Mouse (Mus musculus) cerebellum, adult 2 months (tissue): ENCODE results near the gene BC005537. TPM values are rescaled to one million over a fixed set of nuclear protein-coding genes. Genes with fewer than 3 reads are reported as not detected.

Experiments
- DNase-seq, 2 experiments: peaks; one replicate each; pipeline ENCODE4 v3.0.0; 2021
- H3K27ac ChIP-seq: fragments of 200-500 bp; 2 replicates; pipeline ENCODE4 v1.5.1; 2012; ENCODE audit warnings: low read length, control low read depth, inconsistent platforms; ENCODE audit not compliant: insufficient read depth
- H3K27me3 ChIP-seq: fragments of 200-500 bp; 2 replicates; pipeline ENCODE4 v1.6.1; 2012; ENCODE audit warnings: inconsistent platforms, mild to moderate bottlenecking, low read length, moderate library complexity; ENCODE audit not compliant: control insufficient read depth, insufficient read depth
- H3K4me1 ChIP-seq: fragments of 200-500 bp; 2 replicates; pipeline ENCODE4 v1.6.1; 2011; ENCODE audit warnings: low read length; ENCODE audit not compliant: control insufficient read depth, insufficient read depth
- H3K4me3 ChIP-seq: fragments of 200-500 bp; replicated peaks from 2 replicates; pipeline ENCODE3; 2011; ENCODE audit warnings: mild to moderate bottlenecking, low read depth, low read length, control low read depth; ENCODE audit not compliant: insufficient read depth
- CTCF ChIP-seq: fragments of 200-500 bp; IDR thresholded peaks from 2 replicates; pipeline ENCODE4 v1.5.1; 2011; ENCODE audit warnings: low read depth, mild to moderate bottlenecking, control low read depth, low read length, moderate library complexity, borderline replicate concordance; ENCODE audit not compliant: insufficient read depth
- POLR2A ChIP-seq: fragments of 200-500 bp; IDR thresholded peaks from 2 replicates; pipeline ENCODE4 v1.6.1; 2011; ENCODE audit warnings: low read length, control low read depth, borderline replicate concordance; ENCODE audit not compliant: insufficient read depth
- WGBS: fragments of 180-500 bp; shearing (Covaris S2); methylation state at CpG from one replicate; pipeline ENCODE4 v1.1.7; 2018; 5-methylcytosine and 5-hydroxymethylcytosine counted together
- polyA plus RNA-seq: library from polyadenylated mRNA; depleted of rRNA; stranded (reverse); fragments of >200 nt; gene quantifications from 2 replicates; pipeline ENCODE4 v1.2.3, GENCODE M21; 2012

The BC005537 gene
- polyA plus RNA-seq, 1 experiment = 107 TPM

GRCm38 (mm10) chr13:24787477-24787876, 14.0 kb upstream of the BC005537 start:
- Histone ChIP-seq H3K27ac (no peak overlapping the region), H3K4me3 (no peak overlapping the region), H3K27me3 (no peaks in the 10 kb centered on the region), H3K4me1 (peaks cover 3% of the 10 kb centered on the region; the same call in 1 of the 2 replicates)
- TF ChIP-seq CTCF = no peak
- TF ChIP-seq POLR2A = no peak
- WGBS = 92% methylated on average over 5 of the region's 5 CpGs
- DNase-seq = no peak

GRCm38 (mm10) chr13:24791349-24791748, 10.1 kb upstream of the BC005537 start:
- no peak for DNase-seq
- H3K4me1 ChIP-seq = peaks cover 1% of the 10 kb centered on the region; the same call in 1 of the 2 replicates
- TF ChIP-seq CTCF (no peak), POLR2A (no peak)
- WGBS = 74% methylated on average over 2 of the region's 2 CpGs
- no peaks in the 10 kb centered on the region for H3K27me3 ChIP-seq
- H3K27ac ChIP-seq = no peak overlapping the region
- H3K4me3 ChIP-seq = no peak overlapping the region

GRCm38 (mm10) chr13:24792411-24793045, 8.9 kb upstream of the BC005537 start:
- DNase-seq = no peak
- H3K27ac ChIP-seq = no peak overlapping the region
- H3K4me3 ChIP-seq = no peak overlapping the region
- no peaks in the 10 kb centered on the region for H3K27me3 ChIP-seq
- TF ChIP-seq CTCF (no peak), POLR2A (no peak)
- H3K4me1 ChIP-seq = no peaks in the 10 kb centered on the region
- 88% methylated on average over 9 of the region's 9 CpGs for WGBS

- no peak for DNase-seq
- H3K27me3 ChIP-seq = no peaks in the 10 kb centered on the region
- WGBS = 98% methylated on average over 4 of the region's 4 CpGs
- H3K4me1 ChIP-seq = no peaks in the 10 kb centered on the region
- H3K4me3 ChIP-seq = no peak overlapping the region
- no peak overlapping the region for H3K27ac ChIP-seq
- no peak for TF ChIP-seq CTCF
- TF ChIP-seq POLR2A = no peak
Measured at GRCm38 (mm10) chr13:24798686-24799085, 2.8 kb upstream of the BC005537 start.

- 60% methylated on average over 5 of the region's 5 CpGs for WGBS
- peak in 1 of 2 experiments; percentile 19 for DNase-seq
- Histone ChIP-seq H3K4me1 (no peaks in the 10 kb centered on the region), H3K27ac (peak overlapping the region; percentile 10; the same call in 1 of the 2 replicates), H3K4me3 (no peak overlapping the region), H3K27me3 (no peaks in the 10 kb centered on the region)
- TF ChIP-seq POLR2A (no peak), CTCF (no peak)
Measured at GRCm38 (mm10) chr13:24799378-24799777, 2.1 kb upstream of the BC005537 start.

- peak; percentile 63 to 73 for DNase-seq
- Histone ChIP-seq H3K4me1 (no peaks in the 10 kb centered on the region; the same call in none of the 2 replicates), H3K27me3 (no peaks in the 10 kb centered on the region), H3K27ac (peak overlapping the region; percentile 81), H3K4me3 (peak overlapping the region; percentile 98)
- no peak for TF ChIP-seq CTCF
- TF ChIP-seq POLR2A = peak; percentile 27; the same call in 1 of the 2 replicates
- WGBS = under 1% methylated on average over 31 of the region's 31 CpGs
Measured at GRCm38 (mm10) chr13:24799925-24800673, 1.4 kb upstream of the BC005537 start.

DNA sequence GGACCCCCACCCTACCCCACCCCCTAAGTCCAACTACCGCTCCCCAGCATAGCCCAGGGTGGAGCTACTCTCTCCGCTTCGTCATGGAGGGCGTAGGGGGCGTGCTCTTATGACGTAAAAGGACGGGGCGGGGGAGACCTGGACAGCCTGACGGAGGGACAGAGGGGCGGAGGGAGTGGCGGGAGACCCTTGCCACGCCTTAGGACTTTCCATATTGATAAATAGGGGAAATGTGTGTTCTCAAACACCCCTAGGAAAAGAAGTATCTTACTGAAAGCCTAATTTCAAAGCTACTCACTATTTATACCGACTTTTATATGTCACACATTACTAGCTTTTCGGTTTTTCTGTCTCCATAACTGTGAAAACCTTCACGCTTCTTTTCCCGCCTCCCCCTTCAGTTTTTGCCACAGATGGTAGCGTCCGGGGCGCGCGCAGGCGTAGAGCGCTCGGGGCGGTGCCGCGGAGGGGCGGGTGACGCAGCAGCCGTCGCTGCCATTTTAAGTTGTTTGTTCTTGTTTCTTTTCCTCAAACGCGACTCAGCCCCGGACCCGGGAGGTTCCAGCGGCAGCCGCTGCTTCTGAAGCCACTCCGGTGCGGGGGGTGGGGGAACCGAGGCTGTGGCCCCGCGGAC, 666 bp upstream of the BC005537 start:
- H3K27ac ChIP-seq = peak overlapping the region; percentile 92
- TF ChIP-seq CTCF (no peak), POLR2A (peak; percentile 94)
- under 1% methylated on average over 42 of the region's 42 CpGs for WGBS

DNA sequence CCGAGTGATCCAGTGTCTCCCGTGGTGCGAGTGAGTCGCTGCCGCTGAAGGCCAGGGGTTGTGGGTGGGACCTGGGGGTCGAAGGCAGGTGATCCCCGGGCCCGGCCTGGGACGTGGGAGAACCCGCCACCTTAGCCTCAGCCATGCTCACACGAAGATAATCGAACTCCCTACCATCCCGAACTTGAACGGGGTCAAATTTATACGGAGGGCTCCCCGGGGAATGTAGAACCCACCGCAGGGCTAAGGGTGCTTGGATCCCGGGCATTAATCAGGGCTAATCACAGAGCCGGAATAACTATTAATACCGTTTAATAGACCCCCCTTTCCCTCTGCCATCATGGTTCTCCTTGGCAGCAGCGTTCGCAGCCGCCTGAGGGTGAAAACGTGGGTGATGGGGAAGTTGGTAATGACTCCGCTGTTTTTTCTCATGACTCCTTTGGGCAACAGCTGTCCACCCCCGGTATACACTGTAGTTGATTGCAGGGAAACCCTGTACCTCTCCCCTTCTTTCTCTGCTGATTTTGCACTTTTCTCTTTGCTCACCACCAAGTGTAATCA, 754 bp downstream of the BC005537 start:
- under 1% methylated on average over 26 of the region's 26 CpGs for whole genome bisulfite sequencing
- DNase-seq = peak; percentile 32 to 35
- no peaks in the 10 kb centered on the region for H3K27me3 ChIP-seq
- H3K27ac ChIP-seq = no peak overlapping the region
- TF ChIP-seq POLR2A (no peak), CTCF (no peak)
- H3K4me3 ChIP-seq = peak overlapping the region; percentile 98
- peaks cover 3% of the 10 kb centered on the region for H3K4me1 ChIP-seq

More for the DNA sequence above, 666 bp upstream of the BC005537 start:
- Histone ChIP-seq H3K27me3 (no peaks in the 10 kb centered on the region), H3K4me3 (peak overlapping the region; percentile 98), H3K4me1 (peaks cover 3% of the 10 kb centered on the region)
- peak; percentile 96 to 98 for DNase-seq
